Mouse (Mus musculus) ovary, postnatal 14 days (tissue): ENCODE results near the gene Asb15.

Experiments
- DNase-seq: peaks from one replicate; pipeline ENCODE4 v3.0.0; 2022; ENCODE audit warnings: low spot score

The Asb15 gene

GRCm38 (mm10) chr6:24528064-24528243 is at the start of gene Asb15:
TSS of gene Asb15 (plus strand) at chr6:24528144.
- no peak for DNase-seq

- no peak for DNase-seq
These were observed 41.4 kb upstream of the Asb15 start for GRCm38 (mm10) chr6:24486530-24486929.

- DNase-seq, result no peak
These were observed 37.6 kb upstream of the Asb15 start for GRCm38 (mm10) chr6:24490341-24490740.

- no peak for DNase-seq
These were observed 23.8 kb upstream of the Asb15 start for GRCm38 (mm10) chr6:24504141-24504540.

- peak; percentile 58 for DNase-seq
These were observed 13.2 kb upstream of the Asb15 start, which contains the start of gene Iqub for GRCm38 (mm10) chr6:24514552-24515284. TSS of gene Iqub (minus strand) at chr6:24515067.

DNA sequence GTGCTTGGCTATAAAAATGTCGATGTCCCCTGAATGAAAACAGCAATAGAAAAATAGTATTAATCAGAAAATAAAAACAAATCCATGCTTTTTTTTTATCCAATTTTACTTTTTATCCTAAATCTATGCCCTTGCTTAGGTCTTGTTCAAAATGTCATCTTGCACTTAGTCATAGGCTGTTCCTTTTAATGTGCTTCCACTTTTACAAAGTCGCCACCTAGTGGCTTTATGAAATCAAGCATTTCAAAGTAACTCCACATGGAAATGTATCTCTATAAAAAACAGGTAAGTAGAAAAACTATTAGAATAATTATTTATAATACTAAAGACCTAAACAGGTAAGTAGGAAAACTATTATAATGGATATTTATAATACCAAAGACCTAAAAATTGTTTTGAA is 11.7 kb upstream of the Asb15 start:
- DNase-seq, result no peak

- DNase-seq, result no peak
These were observed 2.2 kb upstream of the Asb15 start for GRCm38 (mm10) chr6:24525705-24526104.

DNA sequence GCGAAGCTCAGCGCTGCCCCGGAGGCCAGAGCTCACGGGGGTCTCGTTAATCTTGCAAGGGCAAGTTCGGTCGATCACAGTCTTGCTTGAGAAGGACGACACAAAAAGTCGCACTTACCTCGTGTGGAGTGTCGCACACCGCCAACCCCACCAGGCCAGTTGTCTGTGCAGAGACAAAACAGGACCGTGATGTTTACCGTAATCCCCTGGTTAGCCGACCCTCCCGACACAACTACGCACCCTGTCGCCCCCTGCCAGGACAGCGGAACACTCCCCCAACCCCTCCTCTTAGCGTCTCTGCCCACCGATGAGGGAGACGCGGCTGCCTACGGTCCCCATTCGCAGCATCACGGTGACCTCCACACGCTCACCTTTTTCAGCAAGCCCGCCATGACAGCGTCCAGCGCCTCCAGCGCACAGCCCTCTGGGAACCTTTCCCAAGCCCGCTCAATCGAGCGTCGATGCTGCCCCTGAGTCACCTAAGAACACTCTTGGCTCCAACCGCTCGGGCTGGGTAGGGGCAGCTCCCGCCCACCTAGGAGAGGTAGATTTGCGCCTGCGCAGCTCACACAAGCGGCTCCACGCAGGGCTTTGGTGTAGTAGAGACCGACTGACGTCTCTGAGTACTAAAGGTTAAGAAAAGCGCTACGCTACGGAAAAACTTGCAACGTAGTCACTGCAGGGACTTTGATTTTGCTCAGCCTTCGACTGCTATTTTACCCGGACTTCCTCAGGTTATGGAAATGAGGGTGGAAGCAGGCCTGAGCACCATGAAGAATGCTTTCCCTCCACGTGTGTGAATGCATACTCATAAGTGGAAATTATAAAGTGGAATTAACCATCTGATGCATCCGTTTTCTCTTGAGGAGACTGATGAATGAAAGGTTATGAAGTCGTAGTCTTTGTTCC is 535 bp upstream of the Asb15 start, which contains the start of gene Ndufa5:
Gene Ndufa5, minus strand, starts transcription at position 859 of the 909 bp plus-strand sequence.
- peak; percentile 81 for DNase-seq

GRCm38 (mm10) chr6:24530166-24530565 is 2.2 kb downstream of the Asb15 start:
- DNase-seq, result peak; percentile 36

- DNase-seq, result no peak
These were observed 2.9 kb downstream of the Asb15 start for GRCm38 (mm10) chr6:24530711-24531420.

DNA sequence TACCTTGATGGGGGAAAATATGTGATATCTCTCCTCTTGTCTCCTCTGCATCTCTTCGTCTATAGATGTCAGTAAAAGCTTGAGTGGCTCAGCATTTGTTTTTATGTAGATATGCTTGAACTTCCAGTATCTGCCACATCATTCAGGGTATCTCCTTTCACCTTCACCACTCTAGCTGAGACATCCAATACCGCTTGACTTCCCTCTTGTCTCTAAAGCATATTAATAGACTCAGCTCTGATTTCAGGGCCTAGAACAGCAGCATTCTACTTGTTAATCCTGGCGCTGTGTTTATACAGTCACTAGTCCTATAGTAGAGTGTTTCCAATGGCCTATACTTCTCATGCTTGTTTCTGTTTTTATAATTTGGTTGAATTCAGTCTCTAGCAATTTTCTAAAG is 4.9 kb downstream of the Asb15 start:
- no peak for DNase-seq

- DNase-seq, result no peak
These were observed 10.5 kb downstream of the Asb15 start for GRCm38 (mm10) chr6:24538435-24538834.

- DNase-seq, result no peak
These were observed 12.2 kb downstream of the Asb15 start for GRCm38 (mm10) chr6:24540106-24540505.

DNA sequence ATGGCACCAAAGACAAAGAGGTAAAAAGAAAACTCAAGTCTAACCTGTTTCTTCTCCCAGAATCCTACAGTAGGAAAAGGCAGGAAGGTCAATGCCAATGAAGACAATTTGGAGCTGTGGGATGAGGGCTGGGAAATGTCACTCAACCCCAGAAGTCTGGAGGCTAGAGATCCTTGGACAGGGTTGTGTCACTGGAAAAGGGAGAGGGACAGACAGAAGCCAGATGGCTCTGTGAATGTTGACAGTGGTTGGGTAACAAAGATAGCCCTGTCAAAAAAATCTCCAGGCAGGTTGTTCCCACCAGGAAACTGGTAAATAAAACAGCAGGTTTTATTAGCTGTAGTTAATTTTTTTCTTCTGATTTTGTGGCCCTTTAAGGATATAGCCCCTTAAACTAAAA is 14.4 kb downstream of the Asb15 start:
- DNase-seq, result no peak

- DNase-seq, result no peak
These were observed 15.2 kb downstream of the Asb15 start for GRCm38 (mm10) chr6:24543119-24543591.

DNA sequence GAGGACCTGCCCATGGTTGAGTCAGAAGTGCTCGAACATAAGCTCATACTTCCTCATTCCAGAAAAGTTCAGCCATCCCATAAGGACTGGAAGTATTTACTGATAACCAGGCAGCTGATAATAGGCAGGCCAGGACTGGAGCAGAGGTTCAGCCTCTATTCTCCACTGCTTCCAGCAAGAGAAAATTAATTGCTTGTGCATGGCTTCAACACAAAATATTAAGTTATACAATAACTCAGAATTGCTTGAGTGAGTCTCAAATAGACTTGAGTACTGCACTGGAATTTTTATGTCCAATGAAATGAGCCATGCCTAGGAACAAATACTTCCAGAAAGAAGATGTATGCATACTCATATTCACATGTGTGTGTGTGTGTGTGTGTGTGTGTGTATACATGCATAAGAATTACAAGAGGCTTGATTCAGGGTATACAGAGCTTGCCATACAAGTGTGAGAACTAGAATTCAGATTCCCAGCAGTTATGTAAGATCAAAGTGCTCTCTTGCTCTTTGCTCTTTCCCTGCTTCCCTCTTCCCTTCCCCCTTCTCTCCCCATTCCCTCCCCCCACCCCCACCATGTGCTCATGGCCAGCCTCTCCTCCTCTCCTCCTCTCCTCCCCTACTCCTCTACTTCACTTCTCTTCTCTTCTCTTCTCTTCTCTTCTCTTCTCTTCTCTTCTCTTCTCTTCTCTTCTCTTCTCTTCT is 18.9 kb downstream of the Asb15 start:
- no peak for DNase-seq

DNA sequence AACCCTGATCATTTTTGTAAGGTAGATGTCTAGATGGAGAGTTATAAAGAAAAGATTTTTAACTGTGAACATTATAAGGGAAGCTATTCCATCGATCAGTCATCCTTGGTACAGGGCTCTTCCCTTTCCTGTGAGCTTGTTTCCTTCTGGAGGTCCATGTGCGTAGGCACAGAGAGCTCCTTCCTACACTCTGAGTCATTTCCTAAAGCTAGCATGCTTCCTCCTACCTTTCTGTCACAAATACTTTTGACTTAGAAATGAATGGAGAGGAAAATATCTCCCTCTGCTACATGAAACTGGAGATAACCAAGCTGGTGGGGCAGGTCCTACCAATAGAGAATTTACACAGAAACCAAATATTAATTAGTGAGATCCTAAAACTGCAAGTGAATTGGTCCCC is 21.9 kb downstream of the Asb15 start:
- no peak for DNase-seq

- DNase-seq, result no peak
These were observed 24.1 kb downstream of the Asb15 start for GRCm38 (mm10) chr6:24552046-24552445.

GRCm38 (mm10) chr6:24554427-24555086 is 26.6 kb downstream of the Asb15 start:
- DNase-seq, result no peak

GRCm38 (mm10) chr6:24555488-24555887 is 27.5 kb downstream of the Asb15 start:
- no peak for DNase-seq

GRCm38 (mm10) chr6:24564081-24564480 is 36.1 kb downstream of the Asb15 start:
- no peak for DNase-seq
